Mouse (Mus musculus) olfactory bulb, adult 2 months (tissue): Measurements from ENCODE around the gene Eomes.

Source experiments
- CTCF ChIP-seq: fragments of 200-500 bp; IDR thresholded peaks from 2 replicates; pipeline ENCODE4 v1.5.1; 2012; ENCODE audit warnings: low read depth, mild to moderate bottlenecking, low read length, moderate library complexity; ENCODE audit not compliant: insufficient read depth
- POLR2A ChIP-seq: fragments of 200-500 bp; IDR thresholded peaks from 2 replicates; pipeline ENCODE4 v1.6.1; 2012; ENCODE audit warnings: mild to moderate bottlenecking, low read depth, low read length, moderate library complexity; ENCODE audit not compliant: insufficient read depth

- TF ChIP-seq CTCF (no peak), POLR2A (no peak)
Measured at GRCm38 (mm10) chr9:118492932-118493698, 15.1 kb downstream of the Eomes start.
